Mouse (Mus musculus) intestine, postnatal 0 days (tissue): Measurements from ENCODE around the gene Smim22. TPM values are rescaled to one million over a fixed set of nuclear protein-coding genes. Genes with fewer than 3 reads are reported as not detected.

Experiments
- ATAC-seq: fragments of 200-750 bp; cut with Nextera tagmentation; 2 replicates; pipeline ENCODE4 v1.8.0; 2017; ENCODE audit warnings: mild to moderate bottlenecking, moderate TSS enrichment, moderate library complexity
- H3K27ac ChIP-seq: fragments of 300-500 bp; sonication (generic); 2 replicates; pipeline ENCODE4 v1.5.1; 2014; ENCODE audit warnings: mild to moderate bottlenecking, low read depth, low read length, moderate library complexity
- H3K27me3 ChIP-seq: fragments of 300-500 bp; sonication (generic); replicated peaks from 2 replicates; pipeline ENCODE4 v1.6.1; 2014; ENCODE audit warnings: low read length, mixed read lengths; ENCODE audit not compliant: control insufficient read depth, insufficient read depth
- H3K36me3 ChIP-seq: fragments of 300-500 bp; sonication (generic); 2 replicates; pipeline ENCODE4 v1.6.1; 2014; ENCODE audit warnings: mild to moderate bottlenecking, moderate library complexity; ENCODE audit not compliant: control insufficient read depth, insufficient read depth
- H3K4me1 ChIP-seq: fragments of 300-500 bp; sonication (generic); replicated peaks from 2 replicates; pipeline ENCODE4 v1.6.1; 2014; ENCODE audit warnings: antibody characterized with exemption, low read length, mixed read lengths; ENCODE audit not compliant: control insufficient read depth, insufficient read depth
- H3K4me2 ChIP-seq: fragments of 300-500 bp; sonication (generic); replicated peaks from 2 replicates; pipeline ENCODE4 v1.6.1; 2014; ENCODE audit warnings: low read depth, mild to moderate bottlenecking, moderate library complexity
- H3K4me3 ChIP-seq: fragments of 300-500 bp; sonication (generic); 2 replicates; pipeline ENCODE4 v1.5.1; 2014; ENCODE audit warnings: low read depth, low read length
- H3K9ac ChIP-seq: fragments of 300-500 bp; sonication (generic); 2 replicates; pipeline ENCODE4 v1.6.1; 2014; ENCODE audit warnings: mild to moderate bottlenecking, low read depth, low read length
- H3K9me3 ChIP-seq: fragments of 300-500 bp; sonication (generic); 2 replicates; pipeline ENCODE4 v1.6.1; 2016; ENCODE audit warnings: mixed run types; ENCODE audit not compliant: control insufficient read depth
- CTCF ChIP-seq: sonication (generic); IDR thresholded peaks from 2 replicates; pipeline ENCODE4 v1.5.1; 2016; ENCODE audit warnings: low read depth, mild to moderate bottlenecking, control low read depth, antibody characterized with exemption, moderate library complexity
- WGBS: fragments of 180-500 bp; shearing (Covaris S2); extraction: QIAGEN DNeasy Blood & Tissue Kit; methylation state at CpG from one replicate; pipeline ENCODE4 v1.1.7; 2014; 5-methylcytosine and 5-hydroxymethylcytosine counted together
- polyA plus RNA-seq: library from polyadenylated mRNA; unstranded; fragments of >200 nt; fragmentation: Nextera tagmentation; extraction: Ambion mirVana; gene quantifications from 2 replicates; pipeline ENCODE4 v1.2.1, GENCODE M21; 2015

Gene Smim22
- 329 and 375 TPM in 2 replicates for polyA plus RNA-seq

DNA sequence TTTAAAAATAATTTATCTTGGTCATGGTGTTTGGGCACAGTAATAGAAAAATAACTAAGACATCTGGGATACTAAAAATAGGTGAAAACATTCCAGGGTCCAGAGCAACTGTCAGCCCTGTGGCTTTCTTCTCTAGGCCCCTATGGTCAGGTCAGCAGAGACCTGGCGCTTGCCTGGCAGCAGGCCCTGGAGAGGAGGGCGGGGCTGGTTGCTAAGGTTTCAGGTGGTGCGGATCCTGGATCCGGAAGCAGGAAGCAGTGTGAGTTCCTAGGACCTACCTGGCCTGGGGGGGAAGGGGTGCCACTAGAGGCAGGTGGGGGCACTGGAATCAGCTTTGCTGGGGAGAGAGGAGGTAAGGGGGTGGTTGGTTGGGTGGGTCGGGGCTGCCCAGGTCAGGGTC lies at the start of gene Smim22:
Gene Smim22 (plus strand): TSS at position 222 of the 400 bp plus-strand sequence.
- H3K4me3 ChIP-seq = peak within 1 kb of the TSS; percentile 40
- H3K27ac ChIP-seq = peak within 1 kb of the TSS; percentile 83
- WGBS = 26% methylated on average over 5 of the region's 5 CpGs
- H3K9ac ChIP-seq = peak within 1 kb of the TSS; percentile 46
- H3K27me3 ChIP-seq = no peaks in the 10 kb centered on the region
- ATAC-seq = peak; percentile 87
- peak within 1 kb of the TSS; percentile 68 for H3K4me2 ChIP-seq
- TF ChIP-seq CTCF = no peak
- no peaks in the 10 kb centered on the region for H3K4me1 ChIP-seq
- no peaks in the 10 kb centered on the region for H3K9me3 ChIP-seq
- peaks cover 13% of the 10 kb centered on the region; the same call in 1 of the 2 replicates for H3K36me3 ChIP-seq

- WGBS = 93% methylated on average over 3 of the region's 3 CpGs
- no peak for ATAC-seq
- H3K4me1 ChIP-seq = no peaks in the 10 kb centered on the region
- H3K4me2 ChIP-seq = no peak overlapping the region
- no peak overlapping the region for H3K27ac ChIP-seq
- no peaks in the 10 kb centered on the region for H3K27me3 ChIP-seq
- TF ChIP-seq CTCF = no peak
- no peaks in the 10 kb centered on the region for H3K9me3 ChIP-seq
- no peak overlapping the region for H3K9ac ChIP-seq
- peaks cover 49% of the 10 kb centered on the region for H3K36me3 ChIP-seq
- H3K4me3 ChIP-seq = no peak overlapping the region
Observed at GRCm38 (mm10) chr16:4957446-4957845, 49.6 kb upstream of the Smim22 start.

- no peak for ATAC-seq
- Histone ChIP-seq H3K4me1 (no peaks in the 10 kb centered on the region), H3K27me3 (no peaks in the 10 kb centered on the region), H3K36me3 (peaks cover 21% of the 10 kb centered on the region), H3K4me3 (no peak overlapping the region), H3K9ac (no peak overlapping the region), H3K9me3 (no peaks in the 10 kb centered on the region), H3K4me2 (no peak overlapping the region), H3K27ac (no peak overlapping the region)
- TF ChIP-seq CTCF = no peak
- WGBS = 82% methylated on average over 8 of the region's 8 CpGs
Observed at GRCm38 (mm10) chr16:4960260-4960659, 46.8 kb upstream of the Smim22 start.

DNA sequence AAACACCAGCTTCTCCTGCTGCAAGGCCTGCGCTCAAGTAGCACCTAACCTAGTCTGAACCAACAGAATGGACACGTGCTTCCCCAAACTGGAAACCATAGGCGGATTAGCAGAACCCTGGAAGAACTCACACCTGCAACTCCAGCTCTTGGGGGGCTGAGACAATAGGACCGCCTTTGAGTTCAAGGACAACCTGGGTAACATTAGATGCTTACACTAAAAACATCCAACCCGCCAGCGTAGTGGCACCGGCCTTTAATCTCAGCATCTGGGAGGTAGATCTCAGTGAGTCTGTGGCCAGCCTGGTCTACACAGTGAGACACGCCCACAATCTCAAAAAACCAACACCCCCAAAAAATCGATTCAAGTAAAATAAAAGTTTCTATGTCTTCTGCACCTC lies 43.7 kb upstream of the Smim22 start:
- Histone ChIP-seq H3K27me3 (no peaks in the 10 kb centered on the region), H3K4me1 (no peaks in the 10 kb centered on the region), H3K9ac (peak overlapping the region; percentile 63), H3K4me3 (peak overlapping the region; percentile 65), H3K36me3 (peaks cover 5% of the 10 kb centered on the region; the same call in 1 of the 2 replicates), H3K27ac (no peak overlapping the region), H3K9me3 (no peaks in the 10 kb centered on the region), H3K4me2 (peak overlapping the region; percentile 93)
- 32% methylated on average over 9 of the region's 9 CpGs for WGBS
- ATAC-seq = no peak
- no peak for TF ChIP-seq CTCF

DNA sequence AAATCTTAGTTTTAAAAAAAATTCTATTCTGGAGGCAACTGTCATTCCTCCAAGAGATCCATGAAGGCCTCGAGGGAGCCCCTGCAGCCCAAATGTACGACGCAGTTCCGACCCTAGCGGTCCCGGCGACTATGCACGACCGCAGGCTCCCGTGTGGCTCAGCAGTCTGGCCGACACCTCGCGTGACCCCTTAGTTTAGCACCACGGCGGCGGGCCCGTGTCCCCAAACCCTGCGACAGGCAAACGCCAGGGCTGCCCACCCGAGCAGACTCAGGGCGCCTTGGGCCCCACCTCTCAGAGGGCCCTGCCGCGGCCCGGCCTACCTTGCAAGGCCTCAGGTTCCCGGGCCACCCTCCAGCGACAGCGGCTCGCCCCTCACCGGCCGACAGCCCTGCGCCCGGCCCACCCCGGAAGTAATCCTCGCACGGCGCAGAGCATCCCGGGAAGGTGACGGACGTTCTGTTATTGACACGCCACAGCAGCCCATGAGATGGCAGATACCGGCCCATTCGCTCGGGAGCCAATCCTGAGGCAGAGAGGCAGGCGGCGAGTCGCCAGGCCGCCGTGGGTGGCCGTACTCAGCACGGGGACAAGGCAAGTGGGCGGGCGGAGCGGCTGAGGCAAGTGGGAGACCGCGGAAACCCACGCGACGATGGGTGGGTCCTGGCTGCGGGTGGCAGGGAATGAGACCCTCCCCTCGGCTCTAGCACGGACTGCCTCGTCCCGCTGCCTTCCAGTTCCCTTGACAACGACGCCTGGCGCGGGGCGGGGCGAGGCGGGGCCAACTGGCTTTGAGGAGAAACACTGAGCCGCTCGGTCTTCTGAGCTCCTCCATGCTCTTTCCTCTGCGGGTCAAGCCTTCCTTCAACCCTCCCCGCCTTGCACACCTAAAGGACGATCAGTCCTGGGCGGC lies 43.0 kb upstream of the Smim22 start, which contains the start of gene Anks3:
Gene Anks3 (minus strand): TSS at position 409 of the 913 bp plus-strand sequence.
- Histone ChIP-seq H3K9ac (peak within 1 kb of the TSS; percentile 63), H3K27me3 (no peaks in the 10 kb centered on the region), H3K36me3 (peaks cover 5% of the 10 kb centered on the region; the same call in 1 of the 2 replicates), H3K4me1 (no peaks in the 10 kb centered on the region), H3K4me2 (peak within 1 kb of the TSS; percentile 93), H3K4me3 (peak within 1 kb of the TSS; percentile 65), H3K9me3 (no peaks in the 10 kb centered on the region), H3K27ac (peak within 1 kb of the TSS; percentile 73)
- peak; percentile 97 for ATAC-seq
- WGBS = under 1% methylated on average over 75 of the region's 76 CpGs
- TF ChIP-seq CTCF = no peak

- Histone ChIP-seq H3K4me3 (peak overlapping the region; percentile 65), H3K4me1 (no peaks in the 10 kb centered on the region), H3K27me3 (no peaks in the 10 kb centered on the region), H3K9me3 (no peaks in the 10 kb centered on the region), H3K9ac (peak overlapping the region; percentile 63; the same call in 1 of the 2 replicates), H3K36me3 (peaks cover 4% of the 10 kb centered on the region; the same call in 1 of the 2 replicates), H3K4me2 (peak overlapping the region; percentile 93), H3K27ac (peak overlapping the region; percentile 73; the same call in 1 of the 2 replicates)
- TF ChIP-seq CTCF = no peak
- 20% methylated on average over 13 of the region's 13 CpGs for WGBS
- ATAC-seq = no peak
Observed at GRCm38 (mm10) chr16:4964731-4965391, 42.2 kb upstream of the Smim22 start.
